Mouse (Mus musculus) heart, postnatal 36 days (tissue): Measurements from ENCODE around the gene Kyat1. TPM values are rescaled to one million over a fixed set of nuclear protein-coding genes. Genes with fewer than 3 reads are reported as not detected.

Experiments
- DNase-seq, 2 experiments: peaks; one replicate each; pipeline ENCODE4 v3.0.0; 2021 to 2022
- intact Hi-C: fragments of 180-260 bp; cut with DNase I; formaldehyde crosslinking; loops from one replicate; pipeline ENCODE4 v1.15.1; 2025
- total RNA-seq, 2 experiments: library from RNA; stranded (reverse); gene quantifications; 2 replicates each; pipeline ENCODE4 v1.2.3; 2021

Gene Kyat1
- total RNA-seq: 10 to 100 TPM; 40.9 to 42.8 TPM

GRCm38 (mm10) chr2:30205629-30206357 is at the start of gene Kyat1:
Kyat1 (minus strand) TSS chr2:30205847.
- DNase-seq: peak; percentile 94 to 96
- intact Hi-C loops: loop anchor here (1.0 to 2.0 kb wide), 2 partner anchors 32 to 65 kb away; partner anchors contain the start of gene Lrrc8a

DNA sequence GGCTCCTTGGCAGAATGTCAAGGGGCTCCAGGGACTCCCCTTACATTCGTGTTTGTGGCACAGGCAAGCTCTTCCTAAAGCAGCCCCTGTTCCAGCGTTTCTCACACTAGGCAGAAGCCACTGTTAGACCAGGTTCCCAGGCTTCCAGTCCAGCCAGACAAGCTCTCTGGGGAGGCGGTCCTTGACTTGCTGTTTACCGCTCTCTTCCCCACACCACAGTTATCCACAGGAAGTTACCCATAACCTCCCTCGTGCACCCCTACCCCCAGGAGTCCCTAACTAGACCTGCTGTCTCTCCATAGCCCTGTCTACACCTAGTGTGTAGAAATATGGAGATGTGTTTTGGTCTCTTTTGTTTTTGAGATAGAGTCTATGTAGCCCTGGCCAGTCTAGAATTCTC is 48.2 kb upstream of the Kyat1 start:
- peak in 1 of 2 experiments; percentile 23 for DNase-seq
- intact Hi-C loops: no loop called here

GRCm38 (mm10) chr2:30252521-30252920 is 46.9 kb upstream of the Kyat1 start:
- peak in 1 of 2 experiments; percentile 19 for DNase-seq

GRCm38 (mm10) chr2:30251417-30252104 is 45.9 kb upstream of the Kyat1 start:
- intact Hi-C loops: no loop called here
- DNase-seq: peak; percentile 48 to 55

More at GRCm38 (mm10) chr2:30252521-30252920, 46.9 kb upstream of the Kyat1 start:
- intact Hi-C loops: no loop called here

- peak in 1 of 2 experiments; percentile 19 for DNase-seq
- intact Hi-C loops: no loop called here
These were observed 44.8 kb upstream of the Kyat1 start for GRCm38 (mm10) chr2:30250166-30251128.

- no peak for DNase-seq
- intact Hi-C loops: no loop called here
These were observed 43.5 kb upstream of the Kyat1 start for GRCm38 (mm10) chr2:30249182-30249581.

DNA sequence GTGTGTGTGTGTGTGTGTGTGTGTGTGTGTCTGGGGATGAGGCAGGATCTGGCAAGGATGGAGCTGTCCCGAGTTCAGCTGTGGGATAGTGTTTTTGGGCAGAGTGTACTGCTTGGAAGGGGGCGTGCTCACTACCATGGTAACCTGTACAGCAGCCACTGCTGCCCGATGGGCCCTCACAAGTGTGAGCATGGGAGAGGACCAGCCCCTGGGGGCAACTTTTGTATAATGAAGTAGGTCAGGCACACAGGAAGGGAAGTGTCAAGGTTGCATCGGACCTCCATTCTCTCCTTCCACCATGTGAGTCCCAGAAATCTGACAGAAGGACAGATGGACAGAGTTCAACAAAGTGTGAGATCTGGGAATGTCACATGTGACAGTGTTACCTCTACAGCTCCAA is 42.0 kb upstream of the Kyat1 start:
- intact Hi-C loops: no loop called here

DNA sequence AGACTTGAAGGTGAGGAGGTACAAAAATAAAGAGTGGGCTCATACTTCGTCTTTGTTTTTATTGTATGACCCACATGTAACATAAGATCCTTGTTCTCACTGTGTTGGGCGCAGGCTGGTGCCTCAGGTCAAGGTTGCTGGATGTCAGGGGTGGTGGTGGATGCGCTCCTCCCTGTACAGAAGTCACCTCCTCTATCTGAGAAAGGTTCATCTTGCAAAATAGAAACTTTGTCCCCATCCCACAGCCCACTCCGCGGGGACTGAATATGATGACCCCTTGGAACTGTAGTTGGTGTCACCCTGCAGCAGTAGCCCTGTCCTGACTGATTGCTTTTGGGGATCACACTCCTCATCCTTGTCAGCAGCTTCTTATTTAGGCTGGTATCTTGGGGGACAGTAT is 41.4 kb upstream of the Kyat1 start:
- intact Hi-C loops: no loop called here
- DNase-seq: no peak

More for the DNA sequence above, 42.0 kb upstream of the Kyat1 start:
- DNase-seq: peak in 1 of 2 experiments; percentile 30

DNA sequence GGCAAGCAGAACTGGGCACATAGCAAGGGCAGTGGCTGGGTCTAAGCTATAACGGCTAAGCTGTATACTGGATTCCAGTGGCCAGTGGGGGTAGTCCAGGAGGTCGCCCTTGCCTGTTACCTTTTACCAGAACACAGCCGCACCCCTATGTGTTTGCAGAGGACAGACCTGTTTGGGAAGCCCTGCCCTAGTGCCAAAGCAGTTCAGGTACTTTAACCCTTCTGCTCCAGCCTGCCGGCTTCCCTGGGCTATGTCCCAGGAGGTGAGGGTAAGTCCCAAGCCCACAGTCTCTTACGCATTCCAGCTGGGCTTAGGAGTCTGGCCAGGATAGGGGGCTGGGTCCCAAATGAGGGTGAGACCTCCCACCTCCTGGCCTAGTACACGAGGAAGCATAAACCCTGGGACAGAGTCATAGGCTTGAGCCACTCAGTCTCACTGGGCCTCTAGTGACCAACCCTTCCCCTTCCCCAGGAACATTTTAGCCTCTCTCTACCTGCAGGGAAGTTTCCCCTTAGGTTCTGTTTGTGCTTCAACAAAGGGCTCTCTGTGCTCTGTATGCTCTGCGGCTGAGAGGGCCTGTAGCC is 39.0 kb upstream of the Kyat1 start:
- peak in 1 of 2 experiments; percentile 21 for DNase-seq
- intact Hi-C loops: no loop called here

- peak in 1 of 2 experiments; percentile 27 for DNase-seq
- intact Hi-C loops: no loop called here
These were observed 37.7 kb upstream of the Kyat1 start for GRCm38 (mm10) chr2:30243391-30243790.

DNA sequence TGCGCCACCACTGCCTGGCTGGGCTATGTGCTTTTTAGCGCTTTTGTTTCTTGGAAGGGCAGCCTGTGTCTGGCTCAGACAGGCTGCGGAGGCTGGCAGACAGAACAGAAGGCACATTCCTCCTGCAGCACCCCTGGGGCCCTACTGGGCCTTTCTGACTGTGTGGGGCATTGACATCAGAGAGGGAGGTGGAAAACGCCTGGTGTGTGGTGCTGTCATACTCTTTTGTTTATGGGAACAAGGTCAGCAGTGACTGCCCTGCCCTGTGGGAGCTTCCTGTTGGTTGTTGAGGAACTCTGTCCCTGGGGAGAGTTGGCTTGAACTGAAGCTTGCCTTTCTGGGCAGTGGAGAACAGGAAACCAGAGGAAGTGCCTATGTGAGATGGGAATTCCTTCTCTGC is 36.9 kb upstream of the Kyat1 start:
- intact Hi-C loops: no loop called here
- DNase-seq: peak; percentile 66 to 78

GRCm38 (mm10) chr2:30240267-30240666 is 34.6 kb upstream of the Kyat1 start, which contains the start of gene Gm28035:
Gm28035 (plus strand) TSS chr2:30240567.
- intact Hi-C loops: no loop called here
- no peak for DNase-seq

- peak; percentile 75 to 81 for DNase-seq
- intact Hi-C loops: loop anchor here (1.0 kb wide), 1 partner anchor 23 kb away; no protein-coding TSS in a partner anchor
These were observed 34.1 kb upstream of the Kyat1 start for GRCm38 (mm10) chr2:30239777-30240176.

DNA sequence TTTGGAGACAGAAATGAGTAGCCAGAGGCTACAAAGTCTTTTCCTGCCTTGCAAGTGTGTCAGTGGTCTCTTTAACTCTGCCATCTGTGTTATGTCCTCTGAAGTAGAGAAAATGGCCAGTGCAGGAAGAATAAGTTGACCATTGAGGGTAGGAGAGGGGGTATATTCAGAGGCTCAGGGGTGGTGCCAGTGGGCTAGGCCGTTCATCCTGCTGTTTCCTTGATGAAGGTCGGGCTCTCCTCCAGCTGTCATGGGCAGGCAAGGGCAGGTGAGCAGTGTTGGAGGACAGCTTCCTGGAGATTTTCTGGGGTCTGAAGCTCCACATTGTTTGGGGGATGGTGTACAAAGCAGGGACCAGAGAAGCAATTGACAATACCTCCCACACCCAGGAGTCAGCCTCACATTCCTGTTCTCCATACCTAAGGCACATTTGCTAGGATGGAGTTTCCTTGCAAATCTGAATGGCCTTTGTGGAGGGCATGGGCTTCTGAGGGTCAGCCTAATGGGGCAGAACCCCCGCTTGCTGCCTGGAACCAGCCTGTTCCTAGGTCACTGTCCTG is 33.3 kb upstream of the Kyat1 start:
- peak; percentile 35 to 50 for DNase-seq
- intact Hi-C loops: loop anchor here (1.0 kb wide), 1 partner anchor 23 kb away; no protein-coding TSS in a partner anchor

- intact Hi-C loops: loop anchor here (1.0 kb wide), 3 partner anchors 32 to 60 kb away; partner anchors contain the start of gene Spout1
These were observed 32.2 kb upstream of the Kyat1 start for GRCm38 (mm10) chr2:30237881-30238280.

GRCm38 (mm10) chr2:30237199-30237880 is 31.7 kb upstream of the Kyat1 start, which contains the start of gene Lrrc8a:
Lrrc8a (plus strand) TSS chr2:30237715.
- DNase-seq: peak; percentile 100
- intact Hi-C loops: loop anchor here (1.0 kb wide), 3 partner anchors 31 to 59 kb away; partner anchors contain the start of gene Spout1

More at GRCm38 (mm10) chr2:30237881-30238280, 32.2 kb upstream of the Kyat1 start:
- DNase-seq: peak; percentile 75 to 87

- no peak for DNase-seq
- intact Hi-C loops: loop anchor here (1.0 kb wide), 3 partner anchors 30 to 58 kb away; partner anchors contain the start of gene Spout1
These were observed 31.0 kb upstream of the Kyat1 start for GRCm38 (mm10) chr2:30236426-30237198.

DNA sequence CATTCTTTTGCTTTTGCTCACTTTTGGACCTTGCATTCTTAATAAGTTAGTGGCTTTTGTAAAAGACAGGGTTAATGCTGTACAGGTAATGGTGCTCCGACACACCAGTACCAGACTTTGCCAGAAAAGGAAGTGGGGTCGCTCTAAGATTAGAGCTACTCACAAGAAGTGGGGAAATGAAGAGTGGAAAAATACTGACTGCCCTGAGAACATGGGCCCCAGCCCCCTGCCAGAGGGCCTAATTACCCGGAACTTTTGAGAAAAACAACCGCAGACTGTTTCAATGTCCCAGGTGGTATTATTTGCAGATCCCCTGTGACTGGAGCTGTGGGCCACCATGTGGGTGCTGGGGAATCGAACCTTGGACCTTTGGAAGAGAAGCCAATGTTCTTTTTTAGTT is 29.9 kb upstream of the Kyat1 start:
- DNase-seq: no peak
- intact Hi-C loops: no loop called here
